Mouse (Mus musculus) neural tube, embryonic 13.5 days (tissue): ENCODE results near the gene Mphosph10. TPM values are rescaled to one million over a fixed set of nuclear protein-coding genes. Genes with fewer than 3 reads are reported as not detected.

ENCODE experiments used
- ATAC-seq: fragments of 200-750 bp; cut with Nextera tagmentation; 2 replicates; pipeline ENCODE4 v1.8.0; 2017; ENCODE audit warnings: low read depth, mild to moderate bottlenecking, moderate TSS enrichment, moderate library complexity
- H3K27ac ChIP-seq: fragments of 300-500 bp; sonication (generic); replicated peaks from 2 replicates; pipeline ENCODE4 v1.5.1; 2015; ENCODE audit warnings: moderate library complexity, mild to moderate bottlenecking, inconsistent platforms
- H3K27me3 ChIP-seq: fragments of 300-500 bp; sonication (generic); 2 replicates; pipeline ENCODE4 v1.6.1; 2015; ENCODE audit warnings: mild to moderate bottlenecking, inconsistent platforms
- H3K36me3 ChIP-seq: fragments of 300-500 bp; sonication (generic); 2 replicates; pipeline ENCODE4 v1.6.1; 2015; ENCODE audit warnings: mild to moderate bottlenecking, inconsistent platforms
- H3K4me1 ChIP-seq: fragments of 300-500 bp; sonication (generic); replicated peaks from 2 replicates; pipeline ENCODE4 v1.6.1; 2015; ENCODE audit warnings: inconsistent platforms
- H3K4me2 ChIP-seq: fragments of 300-500 bp; sonication (generic); 2 replicates; pipeline ENCODE4 v1.6.1; 2015; ENCODE audit warnings: inconsistent platforms, mild to moderate bottlenecking, moderate library complexity
- H3K4me3 ChIP-seq: fragments of 300-500 bp; sonication (generic); 2 replicates; pipeline ENCODE4 v1.5.1; 2015; ENCODE audit warnings: mild to moderate bottlenecking, inconsistent platforms
- H3K9ac ChIP-seq: fragments of 300-500 bp; sonication (generic); 2 replicates; pipeline ENCODE4 v1.6.1; 2015; ENCODE audit warnings: moderate library complexity, mild to moderate bottlenecking, inconsistent platforms
- H3K9me3 ChIP-seq: fragments of 300-500 bp; sonication (generic); 2 replicates; pipeline ENCODE4 v1.6.1; 2016; ENCODE audit warnings: inconsistent platforms
- WGBS: fragments of 180-500 bp; shearing (Covaris S2); methylation state at CpG from one replicate; pipeline ENCODE4 v1.1.7; 2015; 5-methylcytosine and 5-hydroxymethylcytosine counted together
- polyA plus RNA-seq: library from polyadenylated mRNA; unstranded; fragments of >200 nt; fragmentation: Nextera tagmentation; extraction: Ambion mirVana; gene quantifications from 2 replicates; pipeline ENCODE4 v1.2.1, GENCODE M21; 2015

Mphosph10 gene
- polyA plus RNA-seq, 1 experiment from 2014 or later, result 30.1 TPM

- peaks cover 47% of the 10 kb centered on the region for H3K36me3 ChIP-seq
- no peak for ATAC-seq
- no peaks in the 10 kb centered on the region for H3K27me3 ChIP-seq
- no peak overlapping the region for H3K9ac ChIP-seq
- no peak overlapping the region for H3K4me2 ChIP-seq
- no peak overlapping the region for H3K4me3 ChIP-seq
- no peaks in the 10 kb centered on the region for H3K4me1 ChIP-seq
- H3K27ac ChIP-seq, result no peak overlapping the region
- 88% methylated on average over 1 of the region's 1 CpGs for WGBS
- no peaks in the 10 kb centered on the region for H3K9me3 ChIP-seq
These were observed 59.4 kb downstream of the Mphosph10 start for GRCm38 (mm10) chr7:64332686-64333085.

- Histone ChIP-seq H3K9me3 (no peaks in the 10 kb centered on the region), H3K9ac (no peak overlapping the region), H3K36me3 (peaks cover 37% of the 10 kb centered on the region), H3K4me3 (no peak overlapping the region), H3K27ac (no peak overlapping the region), H3K4me1 (no peaks in the 10 kb centered on the region), H3K27me3 (no peaks in the 10 kb centered on the region), H3K4me2 (no peak overlapping the region)
- ATAC-seq, result no peak
- 89% methylated on average over 3 of the region's 3 CpGs for WGBS
These were observed 60.8 kb downstream of the Mphosph10 start for GRCm38 (mm10) chr7:64331309-64331708.

GRCm38 (mm10) chr7:64327486-64327885 lies 64.6 kb downstream of the Mphosph10 start:
- Histone ChIP-seq H3K27me3 (no peaks in the 10 kb centered on the region), H3K9me3 (no peaks in the 10 kb centered on the region), H3K27ac (no peak overlapping the region), H3K36me3 (peaks cover 25% of the 10 kb centered on the region; the same call in 1 of the 2 replicates), H3K9ac (no peak overlapping the region), H3K4me3 (no peak overlapping the region), H3K4me2 (no peak overlapping the region), H3K4me1 (no peaks in the 10 kb centered on the region)
- 88% methylated on average over 4 of the region's 4 CpGs for WGBS
- ATAC-seq, result no peak

DNA sequence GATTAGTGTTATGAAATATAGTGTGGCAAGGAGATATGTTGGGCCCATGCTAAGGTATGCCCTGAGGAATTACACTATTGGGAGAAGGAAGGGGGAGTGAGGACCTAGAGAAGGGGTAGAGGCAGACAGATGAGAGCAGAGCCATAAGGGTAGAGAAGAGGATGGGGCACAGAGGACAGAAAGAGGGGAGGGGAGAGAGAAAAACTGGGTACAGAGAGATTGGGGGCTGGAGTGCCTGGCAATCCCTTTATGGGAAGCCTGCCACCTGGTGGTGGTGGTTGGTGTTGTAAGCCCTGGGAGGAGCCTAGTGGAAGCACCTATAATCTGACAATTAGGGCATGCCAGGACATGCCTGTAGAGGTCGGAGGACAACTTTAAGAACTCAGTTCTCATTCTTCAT lies 65.2 kb downstream of the Mphosph10 start:
- H3K36me3 ChIP-seq, result peaks cover 30% of the 10 kb centered on the region
- WGBS, result 35% methylated on average over 1 of the region's 1 CpGs
- no peak overlapping the region for H3K27ac ChIP-seq
- H3K9me3 ChIP-seq, result no peaks in the 10 kb centered on the region
- no peak overlapping the region for H3K4me3 ChIP-seq
- H3K4me1 ChIP-seq, result peaks cover under 1% of the 10 kb centered on the region; the same call in 1 of the 2 replicates
- no peak overlapping the region for H3K9ac ChIP-seq
- peak; percentile 47; the same call in 1 of the 2 replicates for ATAC-seq
- no peak overlapping the region for H3K4me2 ChIP-seq
- H3K27me3 ChIP-seq, result no peaks in the 10 kb centered on the region

Other genes starting within 250 kb of the Mphosph10 start
- gene Trpm1, start 238.4 kb downstream of the Mphosph10 start, polyA plus RNA-seq, result 0.26 TPM in 1 of 2 replicates, not detected in the other
- gene Mtmr10, start 104.6 kb downstream of the Mphosph10 start, polyA plus RNA-seq, result 11.2 and 11.5 TPM in 2 replicates
- gene Fan1, start 18.2 kb downstream of the Mphosph10 start, polyA plus RNA-seq, result 6.8 and 7.5 TPM in 2 replicates
- gene Mcee, start 339 bp upstream of the Mphosph10 start, polyA plus RNA-seq, result 35.5 and 47.7 TPM in 2 replicates
- 132 and 141 TPM in 2 replicates for gene Apba2, start 109.4 kb upstream of the Mphosph10 start, polyA plus RNA-seq